Comparison of ENCODE assay signal across 24 mouse cellular contexts in the genomic region with DNA sequence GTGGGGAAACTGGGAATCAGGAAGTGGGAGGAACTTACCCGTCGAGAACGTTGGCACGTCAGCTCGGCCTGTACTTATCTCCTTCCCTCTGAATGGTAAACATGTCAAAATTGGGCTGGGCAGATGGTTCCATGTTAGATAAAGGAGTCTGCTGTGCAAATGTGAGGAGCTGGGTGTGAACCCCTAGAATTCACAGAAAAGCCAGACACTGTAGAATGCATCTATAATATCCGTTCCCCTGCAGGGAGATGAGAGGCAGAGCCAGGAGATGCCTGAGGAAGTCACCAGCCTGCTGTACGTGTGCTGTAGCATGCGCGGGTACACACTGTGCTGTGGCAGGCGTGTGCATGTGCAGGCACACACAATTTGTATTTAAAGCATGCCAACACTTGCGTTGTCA.
DNase-seq lines count a peak whose midpoint lies in the region; ATAC-seq and TF ChIP-seq lines count a peak whose summit lies in the region.
"Had no signal": no experiment of that assay in that cellular context is flagged by ENCODE, and none has a peak within 500 bp of the region (broad histone marks: within the 10 kb centered on the region; RNA-seq: fewer than 3 reads in every experiment).

No protein-coding gene starts in this region.

- DNase-seq in right cerebral cortex, adult 18-20 months = peak; percentile 22
- DNase-seq in right cerebral cortex, adult 2 months (ENCODE audit: low spot score in 2 of 2) = no peak
- DNase-seq in forebrain, postnatal 0 days = peak; percentile 63
- no peak for DNase-seq in adrenal gland, adult 8-10 months
- DNase-seq in midbrain, embryonic 10.5 days (ENCODE audit: low spot score) = no peak
- DNase-seq: cerebellum, adult 11-12 months; gastrocnemius, postnatal 10 days; kidney, adult 18-20 months; kidney, postnatal 25 days; right cerebral cortex, postnatal 4 days; thymus, adult 18-20 months; thymus, postnatal 36 days had no signal

- 77% methylated on average over 11 of the region's 11 CpGs for WGBS in forebrain, embryonic 15.5 days
- 91% methylated on average over 11 of the region's 11 CpGs for WGBS in forebrain, embryonic 12.5 days
- WGBS in forebrain, postnatal 0 days = 69% methylated on average over 11 of the region's 11 CpGs
- 29% methylated on average over 11 of the region's 11 CpGs for WGBS in small intestine, adult 2 months
- 91% methylated on average over 11 of the region's 11 CpGs for WGBS in midbrain, embryonic 10.5 days

- peaks cover 3% of the 10 kb centered on the region; the same call in 1 of the 2 replicates for H3K4me1 ChIP-seq in forebrain, embryonic 15.5 days
- no peaks in the 10 kb centered on the region for H3K4me1 ChIP-seq in forebrain, embryonic 12.5 days
- no peaks in the 10 kb centered on the region for H3K4me1 ChIP-seq in forebrain, postnatal 0 days (ENCODE audit: insufficient read depth)
- H3K4me1 ChIP-seq in small intestine, adult 2 months (ENCODE audit: control insufficient read depth, insufficient read depth, insufficient read length, low read length) = peaks cover 13% of the 10 kb centered on the region
- H3K4me1 ChIP-seq in midbrain, embryonic 10.5 days = peaks cover 4% of the 10 kb centered on the region; the same call in 1 of the 2 replicates
- H3K4me1 ChIP-seq: heart, embryonic 15.5 days; kidney, embryonic 15.5 days; limb, embryonic 13.5 days; lung, embryonic 15.5 days had no signal

- no peak; the same call in none of the 2 replicates for TF ChIP-seq CTCF in forebrain, postnatal 0 days (IDR thresholded peaks at IDR 0.05; ENCODE audit: low read depth)
- no peak for TF ChIP-seq CTCF in small intestine, adult 2 months (IDR thresholded peaks at IDR 0.05; ENCODE audit: extremely low read depth, insufficient read length, insufficient replicate concordance, low read depth, low read length)

- H3K9me3 ChIP-seq in forebrain, embryonic 15.5 days = 0 out of 2 replicates have a peak, but pooled peaks cover 2% of the 10 kb centered on the region
- no peaks in the 10 kb centered on the region for H3K9me3 ChIP-seq in forebrain, embryonic 12.5 days
- no peaks in the 10 kb centered on the region for H3K9me3 ChIP-seq in forebrain, postnatal 0 days (ENCODE audit: low read length)
- H3K9me3 ChIP-seq in midbrain, embryonic 10.5 days (replicated peaks) = no peaks in the 10 kb centered on the region
- H3K9me3 ChIP-seq: heart, embryonic 15.5 days; kidney, embryonic 15.5 days; limb, embryonic 13.5 days; lung, embryonic 15.5 days had no signal

- H3K4me2 ChIP-seq in forebrain, embryonic 15.5 days (replicated peaks) = no peak overlapping the region
- no peak overlapping the region for H3K4me2 ChIP-seq in forebrain, embryonic 12.5 days
- no peak overlapping the region for H3K4me2 ChIP-seq in forebrain, postnatal 0 days (ENCODE audit: low read depth)
- H3K4me2 ChIP-seq: heart, embryonic 15.5 days; kidney, embryonic 15.5 days; limb, embryonic 13.5 days; liver, embryonic 11.5 days; lung, embryonic 15.5 days; midbrain, embryonic 11.5 days had no signal

- H3K27ac ChIP-seq in forebrain, embryonic 15.5 days (replicated peaks) = peak overlapping the region; percentile 67
- H3K27ac ChIP-seq in forebrain, embryonic 12.5 days = no peak overlapping the region
- peak overlapping the region; percentile 57; the same call in 1 of the 2 replicates for H3K27ac ChIP-seq in forebrain, postnatal 0 days (ENCODE audit: low read depth, low read length)
- peak overlapping the region; percentile 44; the same call in 1 of the 2 replicates for H3K27ac ChIP-seq in small intestine, adult 2 months (ENCODE audit: insufficient read depth, low read depth, low read length)
- no peak overlapping the region for H3K27ac ChIP-seq in midbrain, embryonic 10.5 days (replicated peaks)
- H3K27ac ChIP-seq: heart, embryonic 15.5 days; hindbrain, postnatal 0 days; kidney, embryonic 15.5 days; limb, embryonic 13.5 days; lung, embryonic 15.5 days had no signal

- no peaks in the 10 kb centered on the region for H3K36me3 ChIP-seq in forebrain, embryonic 15.5 days
- H3K36me3 ChIP-seq in forebrain, embryonic 12.5 days (replicated peaks) = no peaks in the 10 kb centered on the region
- H3K36me3 ChIP-seq in forebrain, postnatal 0 days (ENCODE audit: insufficient read depth) = no peaks in the 10 kb centered on the region
- H3K36me3 ChIP-seq in small intestine, adult 2 months (ENCODE audit: control insufficient read depth, insufficient read depth, low read length) = no peaks in the 10 kb centered on the region
- no peaks in the 10 kb centered on the region for H3K36me3 ChIP-seq in midbrain, embryonic 10.5 days
- H3K36me3 ChIP-seq: heart, embryonic 15.5 days; kidney, embryonic 15.5 days; limb, embryonic 13.5 days; lung, embryonic 15.5 days had no signal

- H3K9ac ChIP-seq in forebrain, embryonic 15.5 days (replicated peaks) = no peak overlapping the region
- H3K9ac ChIP-seq in forebrain, embryonic 12.5 days = no peak overlapping the region
- H3K9ac ChIP-seq in forebrain, postnatal 0 days = no peak overlapping the region
- H3K9ac ChIP-seq: heart, embryonic 15.5 days; kidney, embryonic 15.5 days; limb, embryonic 13.5 days; lung, embryonic 15.5 days had no signal

- no peaks in the 10 kb centered on the region for H3K27me3 ChIP-seq in forebrain, embryonic 15.5 days
- no peaks in the 10 kb centered on the region for H3K27me3 ChIP-seq in forebrain, embryonic 12.5 days
- no peaks in the 10 kb centered on the region for H3K27me3 ChIP-seq in forebrain, postnatal 0 days (ENCODE audit: insufficient read depth, low read length)
- H3K27me3 ChIP-seq in small intestine, adult 2 months (ENCODE audit: control insufficient read depth, insufficient read depth, low read length) = no peaks in the 10 kb centered on the region
- no peaks in the 10 kb centered on the region for H3K27me3 ChIP-seq in midbrain, embryonic 10.5 days (ENCODE audit: low read depth, poor library complexity, severe bottlenecking)
- H3K27me3 ChIP-seq: kidney, embryonic 15.5 days; limb, embryonic 13.5 days; lung, embryonic 15.5 days had no signal

- no peak overlapping the region for H3K4me3 ChIP-seq in forebrain, embryonic 15.5 days
- H3K4me3 ChIP-seq in forebrain, embryonic 12.5 days (replicated peaks) = no peak overlapping the region
- H3K4me3 ChIP-seq in forebrain, postnatal 0 days (ENCODE audit: low read depth, low read length) = no peak overlapping the region
- no peak overlapping the region for H3K4me3 ChIP-seq in small intestine, adult 2 months (ENCODE audit: low read depth, low read length)
- H3K4me3 ChIP-seq in midbrain, embryonic 10.5 days = no peak overlapping the region
- H3K4me3 ChIP-seq: erythroblast, embryonic 14.5 days; heart, embryonic 15.5 days; kidney, embryonic 15.5 days; limb, embryonic 13.5 days; lung, embryonic 15.5 days had no signal

- ATAC-seq in forebrain, embryonic 15.5 days (replicated peaks) = no peak; the same call in 1 of the 2 replicates
- no peak for ATAC-seq in forebrain, embryonic 12.5 days (ENCODE audit: low FRiP score)
- peak; percentile 72 for ATAC-seq in forebrain, postnatal 0 days
- ATAC-seq: hindbrain, postnatal 0 days; midbrain, embryonic 16.5 days had no signal

- no peak for TF ChIP-seq POLR2A in small intestine, adult 2 months (IDR thresholded peaks at IDR 0.05; ENCODE audit: low read depth, low read length)

Comparison
In these comparisons a context has a peak if more than half of its experiments do, and no peak if none do; other contexts are left out.
1. H3K27ac ChIP-seq: peak in forebrain, embryonic 15.5 days (single experiment), forebrain, postnatal 0 days (single experiment) and small intestine, adult 2 months (single experiment); none in forebrain, embryonic 12.5 days (single experiment) and midbrain, embryonic 10.5 days (single experiment).
2. DNase-seq: peak in right cerebral cortex, adult 18-20 months (single experiment) and forebrain, postnatal 0 days (single experiment); none in right cerebral cortex, adult 2 months (0 of 2), adrenal gland, adult 8-10 months (single experiment) and midbrain, embryonic 10.5 days (single experiment).